Mouse (Mus musculus): ENCODE results near the gene Ptprs.

GRCm38 (mm10) chr17:56381183-56381582 lies 95.1 kb downstream of the Ptprs start:
- TF ChIP-seq CTCF (IDR thresholded peaks at IDR 0.05; ENCODE audit: insufficient read depth, low read length): no peak
- TF ChIP-seq POLR2A (IDR thresholded peaks at IDR 0.05; ENCODE audit: borderline replicate concordance, extremely low read depth, low read depth, low read length): no peak

Data from lung, adult 2 months (tissue).